Mouse (Mus musculus) cerebellum, adult 2 months (tissue): ENCODE results near the gene Tmeff2. TPM values are rescaled to one million over a fixed set of nuclear protein-coding genes. Genes with fewer than 3 reads are reported as not detected.
"Not testable (repeated sequence)": the region's sequence is repeated elsewhere in the genome, so short reads cannot be mapped to it uniquely, and the experiment has no call there.

Experiments used
- DNase-seq, 2 experiments: peaks; one replicate each; pipeline ENCODE4 v3.0.0; 2021
- H3K27ac ChIP-seq: fragments of 200-500 bp; 2 replicates; pipeline ENCODE4 v1.5.1; 2012; ENCODE audit warnings: low read length, control low read depth, inconsistent platforms; ENCODE audit not compliant: insufficient read depth
- H3K27me3 ChIP-seq: fragments of 200-500 bp; 2 replicates; pipeline ENCODE4 v1.6.1; 2012; ENCODE audit warnings: inconsistent platforms, mild to moderate bottlenecking, low read length, moderate library complexity; ENCODE audit not compliant: control insufficient read depth, insufficient read depth
- H3K4me1 ChIP-seq: fragments of 200-500 bp; 2 replicates; pipeline ENCODE4 v1.6.1; 2011; ENCODE audit warnings: low read length; ENCODE audit not compliant: control insufficient read depth, insufficient read depth
- H3K4me3 ChIP-seq: fragments of 200-500 bp; replicated peaks from 2 replicates; pipeline ENCODE3; 2011; ENCODE audit warnings: mild to moderate bottlenecking, low read depth, low read length, control low read depth; ENCODE audit not compliant: insufficient read depth
- CTCF ChIP-seq: fragments of 200-500 bp; IDR thresholded peaks from 2 replicates; pipeline ENCODE4 v1.5.1; 2011; ENCODE audit warnings: low read depth, mild to moderate bottlenecking, control low read depth, low read length, moderate library complexity, borderline replicate concordance; ENCODE audit not compliant: insufficient read depth
- POLR2A ChIP-seq: fragments of 200-500 bp; IDR thresholded peaks from 2 replicates; pipeline ENCODE4 v1.6.1; 2011; ENCODE audit warnings: low read length, control low read depth, borderline replicate concordance; ENCODE audit not compliant: insufficient read depth
- WGBS: fragments of 180-500 bp; shearing (Covaris S2); methylation state at CpG from one replicate; pipeline ENCODE4 v1.1.7; 2018; 5-methylcytosine and 5-hydroxymethylcytosine counted together
- polyA plus RNA-seq: library from polyadenylated mRNA; depleted of rRNA; stranded (reverse); fragments of >200 nt; gene quantifications from 2 replicates; pipeline ENCODE4 v1.2.3, GENCODE M21; 2012; rRNA removed

The Tmeff2 gene
- polyA plus RNA-seq, result 62.8 and 67.0 TPM in 2 replicates

- WGBS, result 88% methylated on average over 9 of the region's 9 CpGs
- H3K4me1 ChIP-seq, result not testable (repeated sequence)
Measured at GRCm38 (mm10) chr1:50900386-50900785, at the start of gene Tmeff2. Gene Tmeff2 (plus strand): TSS chr1:50900647.

GRCm38 (mm10) chr1:50861515-50861914, 38.9 kb upstream of the Tmeff2 start:
- no peaks in the 10 kb centered on the region for H3K27me3 ChIP-seq
- TF ChIP-seq CTCF (no peak), POLR2A (no peak)
- 96% methylated on average over 2 of the region's 2 CpGs for WGBS
- no peak for DNase-seq
- H3K4me3 ChIP-seq, result no peak overlapping the region
- H3K4me1 ChIP-seq, result no peaks in the 10 kb centered on the region
- H3K27ac ChIP-seq, result no peak overlapping the region

More at GRCm38 (mm10) chr1:50900386-50900785, at the start of gene Tmeff2:
- H3K4me3 ChIP-seq, H3K27ac ChIP-seq, H3K27me3 ChIP-seq, DNase-seq: not testable (repeated sequence)

GRCm38 (mm10) chr1:50897696-50898095, 2.8 kb upstream of the Tmeff2 start:
- WGBS, result 51% methylated on average over 6 of the region's 6 CpGs
- Histone ChIP-seq H3K27me3 (no peaks in the 10 kb centered on the region), H3K4me3 (no peak overlapping the region), H3K27ac (no peak overlapping the region), H3K4me1 (no peaks in the 10 kb centered on the region)
- no peak for TF ChIP-seq CTCF
- TF ChIP-seq POLR2A, result no peak
- DNase-seq, result peak in 1 of 2 experiments; percentile 12

- peak; percentile 63 to 74 for DNase-seq
- Histone ChIP-seq H3K4me3 (peak overlapping the region; percentile 71), H3K27me3 (no peaks in the 10 kb centered on the region), H3K4me1 (no peaks in the 10 kb centered on the region), H3K27ac (peak overlapping the region; percentile 88; the same call in 1 of the 2 replicates)
- TF ChIP-seq POLR2A (no peak), CTCF (peak; percentile 49; the same call in 1 of the 2 replicates)
- 16% methylated on average over 5 of the region's 5 CpGs for WGBS
Measured at GRCm38 (mm10) chr1:50924838-50925355, 24.4 kb downstream of the Tmeff2 start.

- WGBS, result 6% methylated on average over 13 of the region's 13 CpGs
- H3K27me3 ChIP-seq, result no peaks in the 10 kb centered on the region
- peak overlapping the region; percentile 71 for H3K4me3 ChIP-seq
- no peaks in the 10 kb centered on the region; the same call in 1 of the 2 replicates for H3K4me1 ChIP-seq
- peak; percentile 58 to 65 for DNase-seq
- TF ChIP-seq POLR2A (no peak; the same call in 1 of the 2 replicates), CTCF (no peak)
- peak overlapping the region; percentile 88 for H3K27ac ChIP-seq
Measured at GRCm38 (mm10) chr1:50925356-50925921, 25.0 kb downstream of the Tmeff2 start.

- peak overlapping the region; percentile 98 for H3K27ac ChIP-seq
- peak overlapping the region; percentile 84 for H3K4me3 ChIP-seq
- H3K27me3 ChIP-seq, result no peaks in the 10 kb centered on the region
- 1% methylated on average over 23 of the region's 23 CpGs for WGBS
- peak; percentile 65 to 76 for DNase-seq
- H3K4me1 ChIP-seq, result no peaks in the 10 kb centered on the region; the same call in 1 of the 2 replicates
- no peak; the same call in 1 of the 2 replicates for TF ChIP-seq POLR2A
- TF ChIP-seq CTCF, result no peak
Measured at GRCm38 (mm10) chr1:50926374-50927060, 26.1 kb downstream of the Tmeff2 start.

- peak overlapping the region; percentile 98 for H3K27ac ChIP-seq
- H3K4me3 ChIP-seq, result peak overlapping the region; percentile 84
- TF ChIP-seq CTCF, result 0 out of 2 replicates have a peak, but pooled peaks have one; percentile 17
- TF ChIP-seq POLR2A, result peak; percentile 99
Measured at GRCm38 (mm10) chr1:50927077-50927611, 26.7 kb downstream of the Tmeff2 start.

More at GRCm38 (mm10) chr1:50927077-50927611, 26.7 kb downstream of the Tmeff2 start:
- H3K27me3 ChIP-seq, result no peaks in the 10 kb centered on the region
- peak; percentile 99 to 100 for DNase-seq
- H3K4me1 ChIP-seq, result no peaks in the 10 kb centered on the region; the same call in 1 of the 2 replicates
- WGBS, result under 1% methylated on average over 37 of the region's 37 CpGs
